In genomic region chr15:83474466-83474836, GRCm38 (mm10) we compare ENCODE assay signal across 9 mouse cellular contexts. TPM values are rescaled to one million over a fixed set of nuclear protein-coding genes. Genes with fewer than 3 reads are reported as not detected.
DNase-seq lines count a peak whose midpoint lies in the region; ATAC-seq lines count a peak whose summit lies in the region.
"Had no signal": no experiment of that assay in that cellular context is flagged by ENCODE, and none has a peak within 500 bp of the region (broad histone marks: within the 10 kb centered on the region; RNA-seq: fewer than 3 reads in every experiment).

No protein-coding gene starts in this region.

- no peaks in the 10 kb centered on the region for H3K4me1 ChIP-seq in hindbrain, embryonic 11.5 days (replicated peaks; ENCODE audit: control insufficient read depth, insufficient read depth, low read length)

- no peaks in the 10 kb centered on the region for H3K36me3 ChIP-seq in hindbrain, embryonic 11.5 days (ENCODE audit: control insufficient read depth, insufficient read depth, low read length)

- 43% methylated on average over 5 of the region's 5 CpGs for WGBS in hindbrain, embryonic 11.5 days

- no peak overlapping the region for H3K4me2 ChIP-seq in hindbrain, embryonic 11.5 days (replicated peaks; ENCODE audit: low read depth, low read length)

- no peak for ATAC-seq in hindbrain, embryonic 11.5 days (ENCODE audit: low FRiP score)

- peak; percentile 95 for DNase-seq in heart, adult 11 months
- DNase-seq in heart, postnatal 36 days = no peak
- DNase-seq in A20 (ENCODE audit: low read depth, low spot score) (peak; percentile 59), liver (peak; percentile 83)
- DNase-seq in adrenal gland, postnatal 36 days = peak; percentile 59 to 67
- no peak for DNase-seq in cerebellum, adult 18-20 months
- DNase-seq in left cerebral cortex, postnatal 4 days = no peak
- DNase-seq in hindbrain, embryonic 11.5 days (ENCODE audit: low spot score) = no peak

- intact Hi-C loops in heart, postnatal 36 days (cut with DNase I) = no loop called here
- intact Hi-C loops in left cerebral cortex, postnatal 4 days (cut with DNase I) = no loop called here

- H3K4me3 ChIP-seq in hindbrain, embryonic 11.5 days (ENCODE audit: low read depth, low read length) = no peak overlapping the region

- no peak overlapping the region for H3K9ac ChIP-seq in hindbrain, embryonic 11.5 days (ENCODE audit: low read depth, low read length)

- no peaks in the 10 kb centered on the region for H3K27me3 ChIP-seq in hindbrain, embryonic 11.5 days (ENCODE audit: control insufficient read depth, insufficient read depth, low read length)

- H3K9me3 ChIP-seq in hindbrain, embryonic 11.5 days (ENCODE audit: control insufficient read depth, low read length) = no peaks in the 10 kb centered on the region

- no peak overlapping the region for H3K27ac ChIP-seq in hindbrain, embryonic 11.5 days (ENCODE audit: low read depth, low read length)

RNA-seq across cellular contexts. Expression of gene Pacsin2, which starts 10.0 kb away (rescaled TPM):
- 100 to 1,000 TPM; 174 to 191 TPM for total RNA-seq in heart, postnatal 36 days (2021)
- 10 to 100 TPM; 85.6 to 94.3 TPM for total RNA-seq in adrenal gland, postnatal 36 days (2021)
- 10 to 100 TPM; 23.2 to 24.9 TPM for total RNA-seq in left cerebral cortex, postnatal 4 days (2021)
- polyA plus RNA-seq in hindbrain, embryonic 11.5 days (2014; fragmentation: Nextera tagmentation; extraction: Ambion mirVana) = 40.9 and 43.2 TPM in 2 replicates

RNA-seq across cellular contexts. Expression of gene Ttll1, which starts 36.2 kb away (rescaled TPM):
- 10 to 100 TPM; 47.3 to 53.2 TPM for total RNA-seq in heart, postnatal 36 days (2021)
- 1 to 10 TPM; 7.6 to 7.7 TPM for total RNA-seq in adrenal gland, postnatal 36 days (2021)
- 10 to 100 TPM; 70.6 to 71.9 TPM for total RNA-seq in left cerebral cortex, postnatal 4 days (2021)
- polyA plus RNA-seq in hindbrain, embryonic 11.5 days (2014; fragmentation: Nextera tagmentation; extraction: Ambion mirVana) = 37.0 and 38.9 TPM in 2 replicates

RNA-seq across cellular contexts. Expression of gene Bik, which starts 52.2 kb away (rescaled TPM):
- total RNA-seq in heart, postnatal 36 days (2021) = 10 to 100 TPM; 11.6 to 13.1 TPM
- 1 to 10 TPM; 4.1 to 4.8 TPM for total RNA-seq in adrenal gland, postnatal 36 days (2021)
- not detected for total RNA-seq in left cerebral cortex, postnatal 4 days (2021)
- polyA plus RNA-seq in hindbrain, embryonic 11.5 days (2014; fragmentation: Nextera tagmentation; extraction: Ambion mirVana) = 2.1 and 3.3 TPM in 2 replicates
- total RNA-seq: monocyte, adult 5-6 weeks had no signal

Comparison
In these comparisons a context has a peak if more than half of its experiments do, and no peak if none do; other contexts are left out.
1. DNase-seq: peak in heart, adult 11 months (single experiment), A20 (single experiment), adrenal gland, postnatal 36 days (2 of 2) and liver (single experiment); none in heart, postnatal 36 days (0 of 2), cerebellum, adult 18-20 months (0 of 2), left cerebral cortex, postnatal 4 days (single experiment) and hindbrain, embryonic 11.5 days (single experiment).
2. RNA of gene Ttll1, which starts 36.2 kb away (total RNA-seq): 70.6 to 71.9 TPM in left cerebral cortex, postnatal 4 days and 47.3 to 53.2 TPM in heart, postnatal 36 days; 7.6 to 7.7 TPM in adrenal gland, postnatal 36 days; every median in the first group is over 4 times any median in the second.
3. RNA of gene Bik, which starts 52.2 kb away (total RNA-seq): 11.6 to 13.1 TPM in heart, postnatal 36 days and 4.1 to 4.8 TPM in adrenal gland, postnatal 36 days; not detected in left cerebral cortex, postnatal 4 days; every median in the first group is over 4 times any median in the second.